Mouse (Mus musculus): Measurements from ENCODE around the gene Slc13a1. TPM values are rescaled to one million over a fixed set of nuclear protein-coding genes. Genes with fewer than 3 reads are reported as not detected.

Slc13a1 gene
- total RNA-seq, 1 experiment from 2014 or later = not detected

DNA sequence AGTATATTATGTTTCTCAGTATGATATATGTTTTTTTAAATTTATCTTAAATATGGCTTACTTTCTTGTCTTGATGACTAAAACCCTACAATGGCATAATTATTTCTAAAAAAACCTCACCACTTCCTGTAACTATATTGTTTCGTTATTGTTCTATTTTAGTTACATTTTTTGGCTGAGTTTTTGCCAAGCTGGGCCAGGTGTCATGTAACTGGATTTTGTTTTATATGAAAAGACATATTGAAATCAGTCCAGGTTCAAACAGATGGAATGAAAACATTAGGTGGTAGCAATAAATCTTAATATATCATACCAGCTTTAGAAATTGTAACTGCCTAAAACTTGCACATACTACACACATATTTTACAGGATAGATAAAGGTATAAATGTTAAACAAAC, 66.6 kb downstream of the Slc13a1 start:
- no peak for ATAC-seq (replicated peaks; ENCODE audit: insufficient number of reproducible peaks, low FRiP score, low TSS enrichment, poor library complexity, severe bottlenecking)

DNA sequence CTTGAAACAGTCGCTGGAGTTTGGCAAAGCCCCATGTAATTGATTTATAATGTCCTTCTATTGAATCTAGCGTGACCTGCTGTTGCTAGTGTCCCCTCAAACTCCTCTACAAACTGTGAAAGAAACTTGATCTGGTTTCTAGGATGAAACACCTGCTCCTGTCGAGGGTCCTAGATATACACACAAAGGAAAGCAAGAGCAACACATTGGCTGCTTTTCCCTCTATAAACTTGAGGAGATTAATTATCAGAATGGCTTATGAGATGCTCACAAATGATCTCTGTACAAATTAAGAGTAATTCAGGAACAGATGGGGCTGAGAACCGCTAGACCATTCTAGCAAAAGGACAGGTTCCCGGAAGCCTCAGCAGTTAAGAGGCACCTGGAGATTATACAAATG, 67.2 kb downstream of the Slc13a1 start:
- ATAC-seq (replicated peaks; ENCODE audit: insufficient number of reproducible peaks, low FRiP score, low TSS enrichment, poor library complexity, severe bottlenecking) = no peak

DNA sequence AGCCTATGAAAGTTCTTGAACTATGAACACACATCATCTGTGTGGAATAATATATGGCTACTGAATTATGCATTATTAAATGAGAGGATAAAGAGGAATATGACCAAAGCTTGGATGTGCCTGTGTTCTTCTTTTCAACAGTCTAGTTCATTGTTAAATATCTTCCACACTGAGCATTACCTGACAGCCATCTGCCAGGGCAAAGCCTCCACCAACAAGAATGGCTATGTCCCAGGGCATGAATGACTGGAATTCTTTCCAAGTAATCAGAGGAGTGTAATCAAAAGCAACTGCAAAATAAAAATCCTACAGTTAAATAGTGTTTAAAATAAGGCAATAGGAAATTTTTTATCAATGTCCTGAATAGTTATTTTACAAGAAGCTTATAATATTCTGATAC, 70.5 kb downstream of the Slc13a1 start:
- no peak for ATAC-seq (replicated peaks; ENCODE audit: insufficient number of reproducible peaks, low FRiP score, low TSS enrichment, poor library complexity, severe bottlenecking)

DNA sequence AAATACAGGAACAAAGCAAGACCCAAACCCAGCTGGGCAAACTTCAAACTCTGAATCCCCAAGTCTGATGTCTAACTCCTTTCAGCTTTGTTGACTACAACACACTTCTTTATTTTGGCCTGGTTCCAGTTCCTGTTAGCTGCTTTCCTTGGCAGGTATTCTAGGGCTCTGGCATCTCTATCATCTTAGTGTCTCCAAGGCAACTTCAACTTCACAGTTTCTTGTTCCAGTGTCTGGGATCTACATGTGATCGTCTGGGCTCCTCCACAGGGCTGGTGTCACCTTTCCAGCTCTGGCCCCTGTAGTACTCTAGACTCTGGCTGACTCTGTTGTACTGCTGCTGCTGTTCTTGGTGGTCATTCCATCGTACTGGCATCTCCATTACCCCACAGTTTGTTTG, 91.8 kb downstream of the Slc13a1 start:
- no peak for ATAC-seq (replicated peaks; ENCODE audit: insufficient number of reproducible peaks, low FRiP score, low TSS enrichment, poor library complexity, severe bottlenecking)

DNA sequence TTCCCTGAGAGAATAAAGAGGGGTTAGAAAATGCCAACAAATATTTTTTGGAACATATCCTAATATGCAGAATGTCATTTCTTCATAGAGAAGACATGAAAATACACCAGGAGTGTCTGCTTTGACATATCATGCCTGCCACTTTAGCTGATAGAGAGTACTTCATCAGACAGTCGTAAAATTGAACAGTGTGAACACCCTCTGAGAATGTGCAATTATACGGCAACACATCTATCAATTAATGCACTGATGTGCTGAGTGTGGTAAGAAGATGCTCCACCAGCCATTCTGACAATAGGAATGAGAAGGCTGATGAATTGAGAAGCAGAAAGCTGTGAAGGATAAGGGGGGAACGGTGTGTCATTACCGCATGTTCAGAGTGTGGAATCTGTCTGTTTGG, 95.1 kb downstream of the Slc13a1 start:
- no peak for ATAC-seq (replicated peaks; ENCODE audit: insufficient number of reproducible peaks, low FRiP score, low TSS enrichment, poor library complexity, severe bottlenecking)

DNA sequence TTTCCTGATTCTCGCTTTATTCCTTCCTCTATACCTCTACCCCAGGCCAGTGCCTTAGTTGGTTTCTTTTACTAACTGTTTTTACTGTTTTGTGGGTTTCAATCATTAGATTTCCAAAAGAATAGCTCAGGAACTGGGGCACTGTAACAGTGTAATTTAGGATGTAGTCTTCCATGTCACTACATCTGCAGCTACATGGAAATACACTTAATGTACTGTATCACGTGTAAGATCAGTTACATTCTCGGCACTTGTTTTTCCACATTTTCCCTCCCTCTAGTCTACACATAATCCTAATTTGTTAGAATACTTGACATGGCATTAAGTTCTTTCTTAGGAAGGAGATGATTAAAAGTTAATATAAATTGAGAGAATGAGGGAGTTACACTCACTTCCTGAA, 108.1 kb downstream of the Slc13a1 start:
- no peak for ATAC-seq (replicated peaks; ENCODE audit: insufficient number of reproducible peaks, low FRiP score, low TSS enrichment, poor library complexity, severe bottlenecking)

DNA sequence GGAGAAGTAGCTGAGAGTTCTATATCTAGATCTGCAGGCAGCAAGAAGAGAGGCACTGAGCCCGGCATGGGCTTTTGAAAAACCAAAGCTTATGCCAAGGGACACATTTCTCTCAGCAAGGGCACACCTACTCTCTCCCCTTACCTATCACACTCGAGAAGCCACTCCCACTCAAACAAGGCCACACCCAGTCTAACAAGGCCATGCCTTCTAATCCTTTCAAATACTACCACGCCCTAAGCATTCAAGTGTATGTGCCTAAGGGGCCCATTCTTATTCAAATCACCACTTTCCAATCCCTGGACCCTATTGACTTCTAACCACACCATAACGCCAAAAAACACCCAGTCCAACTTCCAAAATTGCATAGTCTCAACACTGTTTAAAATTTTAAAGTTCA, 112.8 kb downstream of the Slc13a1 start:
- ATAC-seq (replicated peaks; ENCODE audit: insufficient number of reproducible peaks, low FRiP score, low TSS enrichment, poor library complexity, severe bottlenecking) = no peak

DNA sequence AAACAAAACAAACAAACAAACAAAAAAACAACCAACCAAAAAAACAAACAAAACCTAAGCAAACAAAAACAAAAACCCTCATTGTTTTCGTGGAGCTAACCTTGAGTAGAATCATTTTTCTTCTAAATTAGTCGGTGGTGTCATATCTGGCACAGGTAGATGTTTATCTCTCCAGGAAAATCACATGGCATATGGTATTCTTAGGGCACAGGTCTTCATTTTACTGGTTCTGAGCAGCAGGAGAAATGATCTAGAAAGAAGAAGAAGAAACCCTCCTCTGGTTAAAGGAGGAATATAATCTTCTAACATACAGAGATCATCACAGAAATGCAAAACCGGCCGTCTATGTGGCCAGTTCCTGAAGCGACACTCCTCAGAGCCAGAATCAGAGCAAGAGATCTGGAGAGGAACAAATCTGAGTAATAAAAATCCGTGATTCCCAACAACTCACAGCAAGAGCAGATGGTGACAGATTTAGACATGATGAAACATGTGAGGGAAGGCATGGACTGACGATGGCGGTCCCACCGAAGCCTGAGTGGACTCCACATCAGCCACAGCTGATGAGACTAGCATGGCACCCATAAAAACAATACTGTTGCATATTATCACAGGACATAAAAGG, 113.7 kb downstream of the Slc13a1 start:
- ATAC-seq (replicated peaks; ENCODE audit: insufficient number of reproducible peaks, low FRiP score, low TSS enrichment, poor library complexity, severe bottlenecking) = no peak

DNA sequence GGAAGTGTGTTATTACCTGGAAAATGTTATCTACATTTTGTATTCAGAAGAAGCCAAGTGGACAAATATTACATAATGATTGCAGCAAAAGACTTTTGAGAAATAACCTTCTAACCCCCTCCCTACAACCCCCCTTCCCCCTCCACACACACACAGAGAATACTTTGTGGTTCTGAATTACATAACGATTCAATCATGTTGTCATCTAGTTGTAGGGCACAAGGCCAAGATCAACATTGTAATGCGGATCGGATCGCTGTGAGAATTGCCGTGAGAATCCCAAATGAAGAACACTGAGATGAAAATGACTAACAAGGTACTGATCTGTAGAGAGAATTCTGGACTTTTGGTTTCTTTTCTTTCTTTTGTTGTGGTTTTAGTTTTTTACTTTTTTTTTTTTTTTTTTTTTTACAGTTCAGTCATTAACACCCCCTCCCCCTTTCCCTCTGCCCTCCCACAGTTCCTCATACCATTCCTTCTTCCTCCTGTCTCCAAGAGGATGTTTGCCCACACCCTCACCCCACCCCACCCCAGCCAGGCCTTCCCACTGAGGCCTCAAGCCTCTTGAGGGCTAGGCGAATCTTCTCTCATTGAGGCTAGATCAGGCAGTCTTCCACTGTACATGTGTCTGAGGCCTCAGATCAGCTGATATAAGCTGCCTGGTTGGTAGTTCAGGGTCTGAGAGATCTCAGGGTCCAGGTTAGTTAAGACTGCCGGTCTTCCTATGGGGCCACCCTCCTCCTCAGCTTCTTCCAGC, 120.7 kb downstream of the Slc13a1 start:
- no peak for ATAC-seq (replicated peaks; ENCODE audit: insufficient number of reproducible peaks, low FRiP score, low TSS enrichment, poor library complexity, severe bottlenecking)

DNA sequence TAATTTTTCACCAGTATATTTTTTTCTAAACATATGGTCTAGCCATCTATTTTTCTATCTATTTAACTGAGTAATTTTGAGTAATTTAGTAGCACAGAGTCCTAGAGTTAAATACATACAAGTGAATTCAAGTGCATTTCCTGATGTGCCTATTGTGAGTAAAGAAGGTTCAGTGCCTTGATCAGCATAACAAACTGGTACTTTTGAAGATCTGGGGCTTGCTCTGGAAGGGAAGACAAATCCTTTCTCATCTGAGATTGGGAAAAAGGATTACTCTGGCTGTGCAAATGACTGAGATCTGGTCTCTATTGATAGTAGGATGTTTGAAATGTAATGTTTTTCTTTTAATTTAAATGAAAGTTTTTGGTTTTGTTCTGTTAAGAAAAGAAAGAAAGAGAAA, 124.4 kb downstream of the Slc13a1 start:
- ATAC-seq (replicated peaks; ENCODE audit: insufficient number of reproducible peaks, low FRiP score, low TSS enrichment, poor library complexity, severe bottlenecking) = no peak

Other genes starting within 250 kb of the Slc13a1 start
- not detected in 3 replicates for gene Tas2r118, start 198.0 kb downstream of the Slc13a1 start, total RNA-seq (2017)

All from monocyte, adult 5-6 weeks (primary cell).